Comparison of ENCODE assay signal across 12 mouse cellular contexts in genomic region chr10:81519227-81519977, GRCm38 (mm10). TPM values are rescaled to one million over a fixed set of nuclear protein-coding genes. Genes with fewer than 3 reads are reported as not detected.
DNase-seq lines count a peak whose midpoint lies in the region; ATAC-seq lines count a peak whose summit lies in the region.
"Had no signal": no experiment of that assay in that cellular context is flagged by ENCODE, and none has a peak within 500 bp of the region (broad histone marks: within the 10 kb centered on the region; RNA-seq: fewer than 3 reads in every experiment).

No protein-coding gene starts in this region.

- peak; percentile 70 for ATAC-seq in granulocyte monocyte progenitor cell, adult 5-6 weeks (replicated peaks; ENCODE audit: poor library complexity, severe bottlenecking)
- ATAC-seq: hindbrain, embryonic 16.5 days had no signal

- DNase-seq in adrenal gland, adult 2 months, result peak; percentile 16
- DNase-seq in adrenal gland, postnatal 36 days, result no peak
- DNase-seq in B cell, adult 2 months, result peak; percentile 43 to 60
- peak; percentile 54 for DNase-seq in lung, postnatal 36 days
- DNase-seq in thymus, postnatal 36 days, result no peak
- no peak for DNase-seq in kidney, adult 18-20 months
- DNase-seq in ovary, postnatal 14 days (ENCODE audit: low spot score), result no peak
- DNase-seq: cerebellum, adult 11-12 months had no signal

RNA-seq across cellular contexts. Expression of gene Gna15, which starts 4.6 kb away (rescaled TPM):
- 1 to 10 TPM; 1.1 to 2.2 TPM for total RNA-seq in adrenal gland, adult 2 months (2021)
- 1.4 and 1.9 TPM in 2 replicates for polyA plus RNA-seq in adrenal gland, adult 2 months (2012; rRNA removed)
- 1 to 10 TPM; 1.0 to 1.3 TPM for total RNA-seq in adrenal gland, postnatal 36 days (2021)
- 30.0 and 31.7 TPM in 2 replicates for total RNA-seq in granulocyte monocyte progenitor cell, adult 5-6 weeks (2014; fragmentation: Nextera tagmentation)
- 23.8 and 34.6 TPM in 2 replicates for total RNA-seq in granulocyte monocyte progenitor cell, adult 5-6 weeks (2017)

RNA-seq across cellular contexts. Expression of gene S1pr4, which starts 19.5 kb away (rescaled TPM):
- 1 to 10 TPM in 1 of 2 experiments, under 1 TPM in 1; 0.98 to 1.6 TPM for total RNA-seq in adrenal gland, adult 2 months (2021)
- polyA plus RNA-seq in adrenal gland, adult 2 months (2012; rRNA removed), result 3.5 and 3.6 TPM in 2 replicates
- total RNA-seq in adrenal gland, postnatal 36 days (2021), result 1 to 10 TPM; 1.1 to 1.2 TPM
- total RNA-seq in granulocyte monocyte progenitor cell, adult 5-6 weeks (2014; fragmentation: Nextera tagmentation), result 7.8 and 10.5 TPM in 2 replicates
- total RNA-seq in granulocyte monocyte progenitor cell, adult 5-6 weeks (2017), result 7.0 and 9.2 TPM in 2 replicates

RNA-seq across cellular contexts. Expression of gene Ncln, which starts 23.2 kb away (rescaled TPM):
- total RNA-seq in adrenal gland, adult 2 months (2021), result 100 to 1,000 TPM; 111 to 123 TPM
- polyA plus RNA-seq in adrenal gland, adult 2 months (2012; rRNA removed), result 562 and 856 TPM in 2 replicates
- 100 to 1,000 TPM; 123 to 125 TPM for total RNA-seq in adrenal gland, postnatal 36 days (2021)
- total RNA-seq in granulocyte monocyte progenitor cell, adult 5-6 weeks (2014; fragmentation: Nextera tagmentation), result 124 and 140 TPM in 2 replicates
- total RNA-seq in granulocyte monocyte progenitor cell, adult 5-6 weeks (2017), result 83.1 and 128 TPM in 2 replicates

RNA-seq across cellular contexts. Expression of gene Gna11, which starts 25.6 kb away (rescaled TPM):
- total RNA-seq in adrenal gland, adult 2 months (2021), result 10 to 100 TPM; 76.6 to 86.0 TPM
- 122 and 124 TPM in 2 replicates for polyA plus RNA-seq in adrenal gland, adult 2 months (2012; rRNA removed)
- 10 to 100 TPM; 79.2 to 84.2 TPM for total RNA-seq in adrenal gland, postnatal 36 days (2021)
- 17.0 and 25.7 TPM in 2 replicates for total RNA-seq in granulocyte monocyte progenitor cell, adult 5-6 weeks (2014; fragmentation: Nextera tagmentation)
- total RNA-seq in granulocyte monocyte progenitor cell, adult 5-6 weeks (2017), result 4.9 and 6.4 TPM in 2 replicates

RNA-seq across cellular contexts. Expression of gene Celf5, which starts 36.9 kb away (rescaled TPM):
- total RNA-seq in adrenal gland, adult 2 months (2021), result under 1 TPM; 0.55 to 0.78 TPM
- 1.4 and 2.2 TPM in 2 replicates for polyA plus RNA-seq in adrenal gland, adult 2 months (2012; rRNA removed)
- total RNA-seq in adrenal gland, postnatal 36 days (2021), result 1 to 10 TPM in 1 of 2 experiments, under 1 TPM in 1; 0.20 to 1.2 TPM
- total RNA-seq in granulocyte monocyte progenitor cell, adult 5-6 weeks (2014; fragmentation: Nextera tagmentation), result not detected in 2 replicates
- not detected in 2 replicates for total RNA-seq in granulocyte monocyte progenitor cell, adult 5-6 weeks (2017)
- total RNA-seq: liver, adult 2 months had no signal
- polyA plus RNA-seq: erythroblast, embryonic 14.5 days; liver, adult 2 months had no signal

Comparison
In these comparisons a context has a peak if more than half of its experiments do, and no peak if none do; other contexts are left out.
1. DNase-seq: peak in adrenal gland, adult 2 months (single experiment), B cell, adult 2 months (2 of 2) and lung, postnatal 36 days (single experiment); none in adrenal gland, postnatal 36 days (0 of 2), thymus, postnatal 36 days (0 of 2), kidney, adult 18-20 months (single experiment) and ovary, postnatal 14 days (single experiment).
2. RNA of gene Gna15, which starts 4.6 kb away (total RNA-seq): 23.8 to 34.6 TPM in granulocyte monocyte progenitor cell, adult 5-6 weeks; 1.1 to 2.2 TPM in adrenal gland, adult 2 months and 1.0 to 1.3 TPM in adrenal gland, postnatal 36 days; every median in the first group is over 4 times any median in the second.